Mouse (Mus musculus) heart, adult 8-10 months (tissue): ENCODE data around the gene Tomm34. TPM values are rescaled to one million over a fixed set of nuclear protein-coding genes. Genes with fewer than 3 reads are reported as not detected.

ENCODE experiments used
- DNase-seq: peaks from one replicate; pipeline ENCODE4 v3.0.0; 2022; ENCODE audit warnings: low spot score
- total RNA-seq, 4 experiments: library from RNA; stranded (reverse); gene quantifications; 2 replicates each; pipeline ENCODE4 v1.2.4; 2022

The Tomm34 gene
- 10 to 100 TPM; 18.3 to 24.4 (median 20.0) TPM for total RNA-seq

DNA sequence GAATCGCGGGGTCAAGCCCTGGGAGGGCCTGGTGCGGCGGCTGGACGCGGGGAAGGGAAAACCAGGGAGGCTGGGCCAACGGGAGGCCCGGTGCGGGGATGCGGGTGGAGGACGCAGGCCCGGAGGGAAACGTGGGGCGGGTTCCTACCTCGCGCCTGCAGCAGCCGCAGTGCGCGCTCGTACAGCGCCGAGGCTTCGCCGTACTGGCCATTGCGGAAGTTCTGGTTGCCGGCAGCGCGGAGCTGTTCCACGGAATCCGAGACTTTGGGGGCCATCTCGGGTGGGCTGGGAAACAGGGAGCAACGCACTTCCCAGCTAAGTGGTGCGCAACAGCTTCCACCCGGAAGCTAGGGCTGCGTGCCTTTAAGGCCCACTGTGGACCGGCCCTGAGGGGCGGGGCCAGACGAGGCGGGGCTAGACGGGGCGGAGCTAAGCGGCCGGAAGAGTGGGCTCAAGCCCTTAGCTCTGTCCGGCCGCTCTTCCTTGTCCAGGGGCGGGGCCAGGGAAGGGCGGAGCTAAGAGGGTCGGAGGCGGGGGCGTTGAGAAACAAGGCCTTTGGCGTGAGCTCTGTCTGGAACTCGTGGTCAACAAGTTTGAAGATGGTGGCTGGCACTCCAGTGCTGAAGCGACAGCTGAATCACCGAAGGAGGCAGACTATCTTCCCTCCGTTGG, at the start of gene Tomm34:
TSS of gene Tomm34 (minus strand) at position 405 of the 672 bp plus-strand sequence.
- DNase-seq: peak; percentile 93

- DNase-seq: no peak
Observed at GRCm38 (mm10) chr2:164119503-164119902, 48.5 kb upstream of the Tomm34 start.

- DNase-seq: no peak
Observed at GRCm38 (mm10) chr2:164115531-164115930, 44.6 kb upstream of the Tomm34 start.

DNA sequence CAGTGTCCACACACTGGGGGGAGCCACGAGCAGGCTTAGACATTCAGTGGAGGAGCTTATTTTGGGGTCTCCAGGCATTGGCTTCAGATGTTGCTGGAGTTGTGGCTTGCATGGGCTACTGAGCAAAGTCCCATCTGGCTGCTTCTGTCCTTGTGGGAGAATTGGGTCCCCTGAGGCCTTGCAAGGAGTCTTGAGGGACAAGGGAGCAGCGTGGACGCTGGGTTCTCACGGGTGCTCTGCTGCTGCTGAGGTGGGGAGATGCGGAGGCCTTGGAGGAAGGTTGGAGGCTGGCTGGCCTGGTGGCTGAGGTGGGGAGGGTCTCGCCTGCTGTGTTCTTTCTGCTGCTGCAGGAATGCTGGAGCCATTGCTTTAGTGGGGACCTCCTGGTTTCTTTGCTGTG, 43.1 kb upstream of the Tomm34 start:
- DNase-seq: no peak

DNA sequence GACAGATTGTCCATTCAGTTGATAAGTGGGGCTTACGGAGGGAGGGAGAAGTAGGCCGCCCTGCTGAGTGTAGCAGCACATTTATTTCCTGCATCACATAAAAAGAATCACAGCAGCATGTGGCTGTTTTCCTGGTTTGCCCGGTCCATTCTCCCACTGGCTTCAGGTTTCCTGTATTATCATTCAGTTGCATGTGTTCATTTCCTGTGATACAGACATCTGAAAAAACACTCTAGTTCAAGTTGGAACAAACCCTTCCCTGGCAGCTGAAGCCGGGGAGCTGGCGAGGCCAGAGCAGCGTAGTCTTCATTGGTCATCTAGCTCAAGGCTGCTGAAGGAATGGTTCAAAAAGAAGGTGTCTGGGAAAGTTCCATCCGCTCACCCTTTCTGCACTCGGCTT, 40.6 kb upstream of the Tomm34 start:
- DNase-seq: peak; percentile 16

GRCm38 (mm10) chr2:164108501-164108900, 37.5 kb upstream of the Tomm34 start:
- DNase-seq: no peak

- no peak for DNase-seq
Observed at GRCm38 (mm10) chr2:164107125-164107874, 36.3 kb upstream of the Tomm34 start.

GRCm38 (mm10) chr2:164106287-164107035, 35.5 kb upstream of the Tomm34 start:
- no peak for DNase-seq

DNA sequence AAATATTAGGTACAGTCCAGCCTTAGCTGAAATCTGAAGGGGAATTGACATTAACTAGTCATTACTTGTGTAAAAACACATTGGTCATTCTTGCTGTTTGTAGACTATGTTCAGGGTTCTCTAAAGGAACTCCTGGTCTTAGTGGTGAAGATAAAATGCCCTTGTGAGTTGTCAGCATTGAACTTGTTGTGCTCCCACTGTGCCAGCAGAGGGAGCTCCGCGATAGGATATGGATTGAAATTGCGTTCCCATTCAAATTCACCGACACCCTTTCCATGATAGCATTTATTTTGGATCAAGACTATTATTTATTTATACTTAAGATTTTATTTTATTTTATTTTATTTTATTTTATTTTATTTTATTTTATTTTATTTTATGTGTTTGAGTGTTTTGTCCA, 32.5 kb upstream of the Tomm34 start:
- DNase-seq: peak; percentile 59

GRCm38 (mm10) chr2:164102366-164102765, 31.4 kb upstream of the Tomm34 start:
- DNase-seq: no peak

DNA sequence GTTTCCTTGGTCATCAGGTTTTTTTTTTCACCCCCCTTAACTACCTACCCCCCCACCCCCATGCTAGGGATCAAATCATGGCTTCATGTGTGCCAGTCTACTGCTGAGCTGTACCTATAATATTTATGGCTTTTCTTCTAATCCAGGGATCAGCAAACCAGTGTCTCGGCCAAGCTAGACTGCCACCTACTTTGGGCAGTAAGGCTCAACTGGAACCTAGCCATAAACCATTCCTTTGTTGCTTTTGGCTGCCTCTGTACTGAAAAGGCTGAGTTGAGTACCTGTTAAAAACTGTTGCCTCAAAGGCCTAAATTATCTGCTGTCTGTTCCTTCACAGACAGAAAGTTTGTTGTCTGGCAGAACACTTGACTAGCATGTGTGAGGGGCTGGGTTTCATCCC, 31.0 kb upstream of the Tomm34 start:
- DNase-seq: no peak

- no peak for DNase-seq
Observed at GRCm38 (mm10) chr2:164098603-164099250, 27.8 kb upstream of the Tomm34 start.

DNA sequence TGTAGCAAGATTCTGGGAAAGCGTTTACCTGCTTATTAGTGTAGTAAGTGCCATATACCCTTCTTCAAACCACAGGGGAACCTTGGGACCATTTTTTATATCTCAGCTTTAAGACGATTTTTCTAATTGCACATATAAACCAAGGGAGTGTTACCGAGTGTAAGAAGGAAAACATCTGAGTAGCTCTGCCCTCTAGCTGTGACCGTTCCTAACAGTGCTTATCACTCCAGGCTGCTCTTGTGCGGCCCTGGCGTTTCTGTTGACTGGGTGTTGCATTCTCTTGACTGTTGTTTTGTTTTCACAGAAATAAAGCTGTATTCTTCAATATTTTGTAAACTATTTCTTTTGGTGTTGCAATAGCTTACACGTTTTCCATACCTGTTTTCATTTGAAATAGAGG, 23.2 kb upstream of the Tomm34 start:
- no peak for DNase-seq

GRCm38 (mm10) chr2:164089508-164089907, 18.5 kb upstream of the Tomm34 start:
- DNase-seq: no peak

GRCm38 (mm10) chr2:164087416-164088017, 16.5 kb upstream of the Tomm34 start:
- DNase-seq: no peak

- DNase-seq: no peak
Observed at GRCm38 (mm10) chr2:164084342-164084700, 13.4 kb upstream of the Tomm34 start.

DNA sequence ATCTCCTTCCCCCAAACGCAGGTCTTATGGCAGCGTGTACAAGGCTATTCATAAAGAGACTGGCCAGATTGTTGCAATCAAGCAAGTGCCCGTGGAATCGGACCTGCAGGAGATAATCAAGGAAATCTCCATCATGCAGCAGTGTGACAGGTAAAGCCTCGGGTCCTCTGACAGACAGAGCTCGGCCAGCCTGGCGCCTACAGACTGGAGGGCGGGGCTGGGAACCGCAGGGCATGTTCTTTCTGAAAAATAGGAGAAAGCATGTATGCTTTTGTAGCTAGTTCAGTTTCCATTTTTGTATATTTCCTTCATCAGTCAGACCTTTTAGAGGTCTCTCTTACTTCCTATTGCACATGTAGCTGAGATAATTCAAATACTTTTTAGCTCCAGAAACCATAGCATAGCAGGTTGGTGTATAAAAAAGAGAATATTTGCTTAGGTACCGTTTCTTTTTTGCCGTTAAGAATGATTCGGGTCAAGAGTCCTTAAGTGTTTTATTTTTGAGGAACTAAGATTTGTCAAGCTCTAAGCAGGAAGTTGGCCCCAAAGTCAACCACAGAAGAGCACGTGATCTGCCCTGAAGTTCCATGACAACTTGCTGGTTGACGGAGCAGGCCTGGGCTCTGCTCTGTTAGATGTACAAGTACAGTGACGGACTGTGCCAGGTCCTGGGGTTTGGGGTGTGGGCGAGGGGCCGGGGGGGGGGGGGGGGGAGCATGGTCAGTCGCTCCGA, 12.8 kb upstream of the Tomm34 start:
- peak; percentile 23 for DNase-seq

DNA sequence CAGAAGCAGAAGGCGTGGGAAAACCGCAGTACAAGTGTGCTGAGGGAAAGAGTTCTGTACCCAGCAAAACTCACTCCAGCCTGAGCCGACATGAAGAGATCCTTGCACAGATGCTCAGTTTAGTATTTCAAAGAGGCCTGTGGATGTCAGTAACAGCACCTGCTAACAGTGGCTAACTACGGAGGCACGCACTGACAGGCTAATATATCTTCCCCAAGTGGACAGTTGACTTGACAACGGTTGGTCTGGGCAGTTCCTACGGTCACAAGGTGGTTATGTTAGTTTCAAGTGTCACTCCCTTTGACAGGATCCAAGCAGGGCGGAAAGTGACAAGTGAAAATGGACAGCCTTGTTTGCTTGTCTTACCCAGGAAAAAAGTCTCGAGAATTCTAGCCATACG, 11.2 kb upstream of the Tomm34 start:
- no peak for DNase-seq

DNA sequence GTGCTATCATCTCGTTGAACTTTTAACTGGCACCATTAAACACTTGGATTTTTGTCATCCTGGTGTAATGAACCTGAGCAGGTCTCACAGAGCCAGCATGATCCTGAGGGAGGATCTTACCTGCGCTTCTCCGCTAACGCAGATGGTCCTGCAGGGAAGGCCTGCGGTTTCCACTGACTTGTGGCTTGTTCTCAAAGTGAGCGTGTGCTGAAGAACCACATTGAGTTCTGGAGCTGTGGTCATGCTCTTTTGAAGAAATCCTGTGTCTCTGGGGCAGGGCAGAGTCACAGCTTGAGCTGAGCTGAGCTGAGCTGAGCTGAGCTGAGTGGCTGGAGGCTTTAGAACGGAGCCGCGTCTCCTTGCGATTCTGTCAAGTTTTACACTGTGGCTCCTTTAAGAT, 10.6 kb upstream of the Tomm34 start:
- no peak for DNase-seq

GRCm38 (mm10) chr2:164079488-164079887, 8.5 kb upstream of the Tomm34 start:
- DNase-seq: no peak

DNA sequence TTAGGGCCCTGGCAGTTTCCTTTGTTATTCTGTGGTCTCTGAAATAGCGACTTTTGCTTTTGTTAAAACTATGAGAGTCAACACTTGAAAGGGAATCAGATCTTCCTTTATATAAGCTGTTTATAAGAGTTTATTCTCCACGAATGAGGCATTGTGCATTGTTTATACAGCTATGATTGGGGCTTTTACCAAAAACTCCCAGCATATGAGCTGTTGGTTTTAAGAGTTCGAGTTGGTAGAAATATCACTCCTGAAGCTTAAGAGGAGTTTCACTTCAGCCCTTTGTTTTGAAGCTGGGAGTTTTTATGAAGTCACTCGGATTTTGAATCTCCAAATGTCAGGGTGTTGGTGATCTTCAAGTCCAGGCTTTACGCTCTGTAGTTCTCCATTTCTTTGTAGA, 6.9 kb upstream of the Tomm34 start:
- no peak for DNase-seq
